Mouse (Mus musculus): Measurements from ENCODE around the gene Macc1. TPM values are rescaled to one million over a fixed set of nuclear protein-coding genes. Genes with fewer than 3 reads are reported as not detected.

The Macc1 gene
- 0.75 and 0.77 TPM in 2 replicates for polyA plus RNA-seq (2016; fragmentation: Nextera tagmentation; extraction: Ambion mirVana)

- no peak for DNase-seq (ENCODE audit: low spot score)
- Histone ChIP-seq H3K4me3 (no peak within 1 kb of the TSS), H3K27ac (replicated peaks) (no peak within 1 kb of the TSS), H3K27me3 (replicated peaks; ENCODE audit: low read depth, poor library complexity, severe bottlenecking) (no peaks in the 10 kb centered on the region), H3K36me3 (replicated peaks) (no peaks in the 10 kb centered on the region), H3K9me3 (no peaks in the 10 kb centered on the region), H3K4me1 (no peaks in the 10 kb centered on the region)
Observed at GRCm38 (mm10) chr12:119313970-119314369, at the start of gene Macc1. TSS of gene Macc1 (plus strand) at chr12:119314270.

GRCm38 (mm10) chr12:119264506-119264905 is 49.6 kb upstream of the Macc1 start:
- Histone ChIP-seq H3K9me3 (no peaks in the 10 kb centered on the region), H3K27ac (replicated peaks) (no peak overlapping the region), H3K4me3 (no peak overlapping the region), H3K27me3 (replicated peaks; ENCODE audit: low read depth, poor library complexity, severe bottlenecking) (no peaks in the 10 kb centered on the region), H3K4me1 (peaks cover 3% of the 10 kb centered on the region; the same call in 1 of the 2 replicates), H3K36me3 (replicated peaks) (no peaks in the 10 kb centered on the region)
- DNase-seq (ENCODE audit: low spot score), result no peak
- 91% methylated on average over 3 of the region's 3 CpGs for WGBS

DNA sequence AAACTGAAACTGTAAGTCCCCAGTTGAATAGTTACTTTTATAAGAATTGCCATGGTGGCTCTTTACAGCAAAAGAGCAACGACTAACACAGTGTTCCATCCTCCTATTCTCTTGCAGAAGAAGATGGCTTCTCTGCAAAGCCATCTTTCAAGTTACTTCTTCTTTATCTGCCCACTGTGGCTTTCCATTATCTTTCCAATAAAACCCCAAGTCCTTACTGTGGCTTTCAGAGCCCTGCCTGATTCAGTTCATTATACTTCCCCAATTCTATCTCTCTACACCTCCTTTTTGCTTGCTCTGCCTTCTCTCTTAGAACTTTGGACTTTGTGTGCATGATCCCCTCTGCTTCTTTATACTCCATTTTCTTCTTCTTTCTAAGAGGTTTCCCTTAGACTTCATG is 45.3 kb upstream of the Macc1 start:
- no peaks in the 10 kb centered on the region for H3K9me3 ChIP-seq
- no peak overlapping the region for H3K27ac ChIP-seq (replicated peaks)
- no peak overlapping the region for H3K4me3 ChIP-seq
- H3K27me3 ChIP-seq (replicated peaks; ENCODE audit: low read depth, poor library complexity, severe bottlenecking), result no peaks in the 10 kb centered on the region
- H3K36me3 ChIP-seq (replicated peaks), result no peaks in the 10 kb centered on the region
- 71% methylated on average over 1 of the region's 1 CpGs for WGBS
- H3K4me1 ChIP-seq, result peaks cover 12% of the 10 kb centered on the region
- no peak for DNase-seq (ENCODE audit: low spot score)

DNA sequence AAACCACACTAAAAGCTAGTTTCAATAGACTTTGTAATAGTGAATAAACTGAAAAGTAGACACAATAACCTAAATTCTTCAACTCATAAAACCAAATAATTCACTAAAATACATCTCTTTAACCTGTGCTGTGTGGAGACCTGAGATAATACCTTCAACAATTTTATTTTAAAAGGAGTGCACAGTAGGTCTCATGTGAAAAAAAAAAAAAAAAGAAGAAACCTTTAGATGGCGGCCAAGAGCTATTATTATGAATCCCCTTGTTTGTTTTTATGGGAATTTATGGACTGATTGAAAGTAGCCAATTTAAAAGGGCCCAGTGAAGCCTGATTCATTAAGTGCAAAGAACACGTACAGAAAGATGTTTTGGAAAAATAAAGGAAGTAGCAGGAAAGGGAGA is 44.0 kb upstream of the Macc1 start:
- Histone ChIP-seq H3K27me3 (replicated peaks; ENCODE audit: low read depth, poor library complexity, severe bottlenecking) (no peaks in the 10 kb centered on the region), H3K9me3 (no peaks in the 10 kb centered on the region), H3K4me1 (peaks cover 16% of the 10 kb centered on the region), H3K4me3 (no peak overlapping the region), H3K27ac (replicated peaks) (no peak overlapping the region), H3K36me3 (replicated peaks) (no peaks in the 10 kb centered on the region)
- no peak for DNase-seq (ENCODE audit: low spot score)
- 79% methylated on average over 2 of the region's 2 CpGs for WGBS

- WGBS, result 85% methylated on average over 1 of the region's 1 CpGs
- Histone ChIP-seq H3K27me3 (replicated peaks; ENCODE audit: low read depth, poor library complexity, severe bottlenecking) (no peaks in the 10 kb centered on the region), H3K27ac (replicated peaks) (no peak overlapping the region), H3K9me3 (no peaks in the 10 kb centered on the region), H3K36me3 (replicated peaks) (no peaks in the 10 kb centered on the region), H3K4me3 (no peak overlapping the region), H3K4me1 (peaks cover 14% of the 10 kb centered on the region)
- DNase-seq (ENCODE audit: low spot score), result no peak
Observed at GRCm38 (mm10) chr12:119271964-119272363, 42.1 kb upstream of the Macc1 start.

DNA sequence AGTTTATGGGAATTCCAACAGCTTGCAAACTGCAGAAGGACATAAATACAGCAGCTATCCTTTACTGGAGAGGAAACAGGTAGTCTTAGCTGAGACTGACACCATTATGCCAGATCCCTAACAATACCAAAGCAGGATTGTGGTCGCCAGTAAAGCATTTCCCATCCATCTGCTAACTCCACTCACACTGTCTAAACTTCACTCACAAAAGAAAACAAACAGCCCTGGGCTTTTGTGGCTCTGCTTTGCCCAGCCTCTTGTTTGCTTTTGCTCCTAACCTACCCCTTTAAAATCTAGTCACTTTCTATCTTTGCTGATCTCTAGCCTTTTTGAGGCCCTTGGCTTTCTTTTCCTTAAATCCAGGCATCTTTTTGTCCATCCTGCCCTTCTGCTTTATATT is 40.5 kb upstream of the Macc1 start:
- DNase-seq (ENCODE audit: low spot score), result no peak
- H3K27ac ChIP-seq (replicated peaks), result peak overlapping the region; percentile 37; the same call in 1 of the 2 replicates

DNA sequence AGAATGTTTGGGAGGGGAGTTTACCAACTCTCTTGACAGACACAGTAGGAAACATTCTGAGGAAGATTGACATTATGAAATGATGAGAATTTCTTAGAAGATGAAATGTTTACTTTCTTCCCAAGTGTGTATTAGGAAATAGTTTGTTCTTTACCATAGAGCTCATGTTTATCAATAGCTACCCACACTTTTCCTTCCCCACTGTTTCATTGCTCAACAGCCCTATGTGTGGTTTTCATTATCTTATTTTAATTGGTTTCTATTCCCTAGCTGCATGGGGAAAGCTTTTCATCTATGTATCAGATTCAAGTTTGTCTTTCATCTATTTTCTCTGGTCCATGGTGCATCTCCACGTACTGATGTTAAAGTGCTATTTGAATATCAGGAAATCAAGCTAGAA is 37.8 kb upstream of the Macc1 start:
- H3K27me3 ChIP-seq (replicated peaks; ENCODE audit: low read depth, poor library complexity, severe bottlenecking), result no peaks in the 10 kb centered on the region
- no peak overlapping the region for H3K27ac ChIP-seq (replicated peaks)
- DNase-seq (ENCODE audit: low spot score), result no peak
- H3K4me3 ChIP-seq, result no peak overlapping the region
- H3K36me3 ChIP-seq (replicated peaks), result no peaks in the 10 kb centered on the region
- 73% methylated on average over 1 of the region's 1 CpGs for WGBS
- H3K4me1 ChIP-seq, result peaks cover 13% of the 10 kb centered on the region
- no peaks in the 10 kb centered on the region for H3K9me3 ChIP-seq

More for the DNA sequence above, 40.5 kb upstream of the Macc1 start:
- Histone ChIP-seq H3K4me1 (peaks cover 13% of the 10 kb centered on the region), H3K9me3 (no peaks in the 10 kb centered on the region), H3K4me3 (no peak overlapping the region), H3K36me3 (replicated peaks) (no peaks in the 10 kb centered on the region), H3K27me3 (replicated peaks; ENCODE audit: low read depth, poor library complexity, severe bottlenecking) (no peaks in the 10 kb centered on the region)
- 11% methylated on average over 1 of the region's 1 CpGs for WGBS

- 97% methylated on average over 6 of the region's 6 CpGs for WGBS
Observed at GRCm38 (mm10) chr12:119291618-119292017, 22.5 kb upstream of the Macc1 start.

DNA sequence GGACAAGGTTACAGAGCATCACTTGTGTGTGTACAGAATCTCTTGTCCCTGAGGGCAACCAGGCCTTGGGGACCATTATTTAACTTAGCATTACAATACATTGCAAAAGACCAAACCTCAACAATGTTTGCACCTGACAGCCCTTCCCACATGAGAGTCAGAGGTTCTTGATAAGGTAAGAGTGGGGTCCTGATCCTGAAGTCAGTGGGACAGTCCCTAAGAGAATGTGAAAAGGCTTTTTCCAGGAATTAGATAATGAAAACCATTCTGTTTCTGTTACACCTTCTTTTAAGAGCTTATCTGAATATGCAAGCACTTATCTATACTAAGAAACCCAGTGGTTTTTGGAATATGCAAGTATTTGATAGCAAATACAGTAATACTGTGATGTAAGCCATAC is 10.5 kb upstream of the Macc1 start:
- Histone ChIP-seq H3K9me3 (no peaks in the 10 kb centered on the region), H3K4me1 (no peaks in the 10 kb centered on the region)
- DNase-seq (ENCODE audit: low spot score), result no peak

More at GRCm38 (mm10) chr12:119291618-119292017, 22.5 kb upstream of the Macc1 start:
- H3K4me3 ChIP-seq, result no peak overlapping the region
- no peaks in the 10 kb centered on the region for H3K9me3 ChIP-seq
- no peak for DNase-seq (ENCODE audit: low spot score)
- no peaks in the 10 kb centered on the region for H3K27me3 ChIP-seq (replicated peaks; ENCODE audit: low read depth, poor library complexity, severe bottlenecking)
- H3K36me3 ChIP-seq (replicated peaks), result no peaks in the 10 kb centered on the region
- H3K27ac ChIP-seq (replicated peaks), result no peak overlapping the region
- H3K4me1 ChIP-seq, result no peaks in the 10 kb centered on the region

DNA sequence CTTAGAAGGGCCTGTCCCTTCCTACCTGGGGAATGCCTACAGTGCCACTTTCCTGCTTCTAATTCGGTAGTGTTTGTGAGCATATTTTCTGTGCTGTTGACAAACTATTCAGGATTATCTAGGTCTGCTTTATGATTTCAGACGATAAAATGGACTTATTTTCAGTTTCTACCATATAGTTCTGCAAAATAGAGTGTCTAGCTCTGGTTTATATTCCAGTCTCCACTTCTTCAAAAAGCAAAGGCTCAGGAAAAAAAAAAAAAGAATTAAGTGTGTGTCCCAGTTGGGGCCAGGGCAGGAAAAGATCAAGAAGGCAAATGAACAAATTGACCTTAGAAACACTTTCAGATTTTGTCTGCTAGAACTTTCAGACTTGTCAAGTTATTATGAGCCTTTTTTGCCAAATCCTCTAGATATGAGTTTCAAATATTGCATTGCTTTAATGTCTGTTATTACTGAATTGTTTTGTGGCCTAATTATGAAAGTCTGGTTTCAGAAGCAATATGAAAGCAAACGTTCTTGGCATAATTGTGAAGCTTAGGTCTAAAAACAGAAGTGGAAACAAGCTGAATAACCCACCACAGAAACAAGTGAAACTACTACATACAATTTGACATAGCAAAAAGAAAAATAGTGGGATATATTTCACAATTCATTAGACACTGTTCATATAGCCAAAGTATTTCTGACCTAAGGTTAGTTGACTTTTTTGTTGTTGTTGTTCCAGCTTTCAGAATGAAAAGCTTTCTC is 881 bp upstream of the Macc1 start:
- WGBS, result 75% methylated on average over 3 of the region's 3 CpGs
- H3K4me3 ChIP-seq, result no peak overlapping the region

More for the DNA sequence above, 10.5 kb upstream of the Macc1 start:
- H3K4me3 ChIP-seq, result no peak overlapping the region
- H3K27ac ChIP-seq (replicated peaks), result no peak overlapping the region
- no peaks in the 10 kb centered on the region for H3K36me3 ChIP-seq (replicated peaks)
- H3K27me3 ChIP-seq (replicated peaks; ENCODE audit: low read depth, poor library complexity, severe bottlenecking), result no peaks in the 10 kb centered on the region

GRCm38 (mm10) chr12:119318799-119319198 is 4.7 kb downstream of the Macc1 start:
- no peak overlapping the region for H3K27ac ChIP-seq (replicated peaks)
- DNase-seq (ENCODE audit: low spot score), result no peak
- H3K4me1 ChIP-seq, result no peaks in the 10 kb centered on the region
- H3K4me3 ChIP-seq, result no peak overlapping the region
- no peaks in the 10 kb centered on the region for H3K27me3 ChIP-seq (replicated peaks; ENCODE audit: low read depth, poor library complexity, severe bottlenecking)
- H3K36me3 ChIP-seq (replicated peaks), result no peaks in the 10 kb centered on the region
- 40% methylated on average over 1 of the region's 1 CpGs for WGBS
- no peaks in the 10 kb centered on the region for H3K9me3 ChIP-seq

More for the DNA sequence above, 881 bp upstream of the Macc1 start:
- no peaks in the 10 kb centered on the region for H3K4me1 ChIP-seq
- no peaks in the 10 kb centered on the region for H3K9me3 ChIP-seq
- H3K27ac ChIP-seq (replicated peaks), result no peak overlapping the region
- DNase-seq (ENCODE audit: low spot score), result no peak
- no peaks in the 10 kb centered on the region for H3K27me3 ChIP-seq (replicated peaks; ENCODE audit: low read depth, poor library complexity, severe bottlenecking)
- H3K36me3 ChIP-seq (replicated peaks), result no peaks in the 10 kb centered on the region

DNA sequence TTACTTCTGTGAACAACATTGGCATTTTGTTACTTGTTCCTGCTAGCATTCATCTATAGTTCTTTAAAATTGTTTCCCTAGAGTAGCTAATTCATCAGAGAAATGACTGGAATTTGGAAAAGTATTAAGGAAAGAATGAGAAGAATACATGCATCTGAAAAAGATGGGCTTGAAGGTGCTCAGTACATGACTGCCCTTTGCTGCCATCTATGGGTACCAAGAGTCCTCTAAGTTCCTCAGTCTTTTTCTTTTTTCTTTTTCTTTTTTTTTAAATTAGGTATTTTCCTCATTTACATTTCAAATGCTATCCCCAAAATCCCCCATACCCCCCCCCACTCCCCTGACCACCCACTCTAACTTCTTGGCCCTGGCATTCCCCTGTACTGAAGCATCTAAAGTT is 11.3 kb downstream of the Macc1 start:
- Histone ChIP-seq H3K4me3 (no peak overlapping the region), H3K27ac (replicated peaks) (no peak overlapping the region), H3K27me3 (replicated peaks; ENCODE audit: low read depth, poor library complexity, severe bottlenecking) (no peaks in the 10 kb centered on the region; the same call in 1 of the 2 replicates), H3K36me3 (replicated peaks) (no peaks in the 10 kb centered on the region), H3K9me3 (no peaks in the 10 kb centered on the region), H3K4me1 (no peaks in the 10 kb centered on the region)
- no peak for DNase-seq (ENCODE audit: low spot score)

- no peak for DNase-seq (ENCODE audit: low spot score)
- Histone ChIP-seq H3K36me3 (replicated peaks) (no peaks in the 10 kb centered on the region), H3K4me1 (no peaks in the 10 kb centered on the region), H3K27me3 (replicated peaks; ENCODE audit: low read depth, poor library complexity, severe bottlenecking) (no peaks in the 10 kb centered on the region; the same call in 1 of the 2 replicates), H3K27ac (replicated peaks) (no peak overlapping the region), H3K4me3 (no peak overlapping the region), H3K9me3 (no peaks in the 10 kb centered on the region)
- 89% methylated on average over 4 of the region's 4 CpGs for WGBS
Observed at GRCm38 (mm10) chr12:119330644-119331043, 16.6 kb downstream of the Macc1 start.
